Mouse (Mus musculus): Measurements from ENCODE around the gene Smyd3.

DNA sequence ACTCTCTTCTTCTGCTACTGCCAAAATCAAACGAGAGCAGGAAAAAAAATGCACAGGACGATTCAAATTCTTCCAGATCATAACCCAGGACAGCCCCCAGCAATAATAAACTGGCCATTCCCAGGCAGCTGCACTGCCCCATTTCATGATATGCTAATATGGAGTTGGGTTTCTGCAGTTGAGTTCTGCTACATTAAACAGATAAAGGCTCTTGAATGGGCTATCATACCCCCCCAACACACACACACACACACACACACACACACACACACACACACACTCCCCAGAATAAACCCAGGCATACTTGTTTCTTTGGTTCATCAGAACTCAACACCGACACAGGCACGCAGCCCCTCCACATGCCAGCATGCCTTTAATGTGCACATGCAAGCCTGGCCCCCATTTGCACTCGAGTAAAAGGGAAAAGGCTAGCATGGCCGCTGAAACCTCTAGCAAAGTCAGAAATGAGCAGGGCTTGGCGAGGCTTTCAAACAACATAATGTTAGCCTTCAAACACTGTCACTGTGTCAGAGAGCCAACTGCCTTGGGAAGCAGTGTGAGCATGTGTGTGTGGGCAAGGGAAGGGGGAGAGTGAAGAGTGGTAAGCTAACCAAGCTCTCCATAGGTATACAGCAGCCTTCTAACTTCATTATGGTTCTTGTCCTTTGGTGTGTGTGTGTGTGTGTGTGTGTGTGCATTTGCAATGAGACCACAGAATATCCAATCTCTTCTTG, 513.5 kb downstream of the Smyd3 start:
- no peak for TF ChIP-seq POLR2A (IDR thresholded peaks at IDR 0.05; ENCODE audit: control insufficient read depth, extremely low read depth, insufficient read depth, low read length, poor library complexity)
- no peak for TF ChIP-seq CTCF (IDR thresholded peaks at IDR 0.05; ENCODE audit: borderline replicate concordance, control insufficient read depth, extremely low read depth, insufficient read depth, low read length, poor library complexity)

All from thymus, adult 2 months (tissue).